Mouse (Mus musculus) liver, embryonic 16.5 days (tissue): ENCODE data around the gene Ugt1a6b. TPM values are rescaled to one million over a fixed set of nuclear protein-coding genes. Genes with fewer than 3 reads are reported as not detected.
A peak's percentile ranks its signal among the peaks of the same experiment; 100 is the strongest.

Experiments
- ATAC-seq: fragments of 200-750 bp; cut with Nextera tagmentation; 2 replicates; pipeline ENCODE4 v1.8.0; 2017; ENCODE audit warnings: low read depth, mild to moderate bottlenecking, moderate number of reproducible peaks, moderate library complexity
- H3K27ac ChIP-seq: fragments of 300-500 bp; sonication (generic); 2 replicates; pipeline ENCODE4 v1.5.1; 2014; ENCODE audit warnings: mild to moderate bottlenecking, low read length
- H3K27me3 ChIP-seq: fragments of 300-500 bp; sonication (generic); 2 replicates; pipeline ENCODE4 v1.6.1; 2014; ENCODE audit warnings: low read depth, low read length, mixed read lengths; ENCODE audit not compliant: control insufficient read depth, insufficient read depth
- H3K36me3 ChIP-seq: fragments of 300-500 bp; sonication (generic); 2 replicates; pipeline ENCODE4 v1.6.1; 2014; ENCODE audit warnings: mild to moderate bottlenecking; ENCODE audit not compliant: control insufficient read depth, insufficient read depth
- H3K4me1 ChIP-seq: fragments of 300-500 bp; sonication (generic); 2 replicates; pipeline ENCODE4 v1.6.1; 2014; ENCODE audit warnings: low read depth, low read length, mixed read lengths; ENCODE audit not compliant: control insufficient read depth
- H3K4me2 ChIP-seq: fragments of 300-500 bp; sonication (generic); 2 replicates; pipeline ENCODE4 v1.6.1; 2014; ENCODE audit warnings: low read depth, low read length, mixed read lengths
- H3K4me3 ChIP-seq: fragments of 300-500 bp; sonication (generic); 2 replicates; pipeline ENCODE4 v1.5.1; 2014; ENCODE audit warnings: low read depth, mild to moderate bottlenecking, low read length
- H3K9ac ChIP-seq: fragments of 300-500 bp; sonication (generic); 2 replicates; pipeline ENCODE4 v1.6.1; 2014; ENCODE audit warnings: low read depth, low read length
- H3K9me3 ChIP-seq: fragments of 300-500 bp; sonication (generic); replicated peaks from 2 replicates; pipeline ENCODE4 v1.6.1; 2016; ENCODE audit warnings: low read length; ENCODE audit not compliant: control insufficient read depth
- WGBS: fragments of 180-500 bp; shearing (Covaris S2); extraction: QIAGEN DNeasy Blood & Tissue Kit; methylation state at CpG from one replicate; pipeline ENCODE4 v1.1.7; 2014; ENCODE audit not compliant: insufficient replicate concordance; 5-methylcytosine and 5-hydroxymethylcytosine counted together
- polyA plus RNA-seq: library from polyadenylated mRNA; unstranded; fragments of >200 nt; fragmentation: Nextera tagmentation; extraction: Ambion mirVana; gene quantifications from 2 replicates; pipeline ENCODE4 v1.2.1, GENCODE M21; 2015

Gene Ugt1a6b
- polyA plus RNA-seq, 1 experiment from 2014 or later: 20.1 TPM

DNA sequence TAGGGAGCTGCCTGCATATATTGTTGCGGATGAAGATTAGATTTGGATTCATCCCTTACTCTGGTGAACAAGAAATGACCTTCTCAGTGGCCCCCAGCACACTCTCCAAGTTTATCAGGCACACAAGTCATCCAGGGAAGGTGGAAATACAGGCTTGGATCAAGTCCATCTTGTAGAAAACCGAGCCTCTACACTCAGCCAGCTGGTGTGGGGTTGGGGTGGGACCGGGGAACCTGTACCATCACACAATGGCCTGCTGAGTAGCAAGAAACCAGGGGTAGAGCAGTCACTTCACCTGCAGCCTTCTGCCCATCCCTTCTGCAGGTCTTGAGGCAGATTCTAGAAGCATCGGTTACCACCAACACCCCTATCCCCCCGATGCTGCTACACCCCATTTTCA is 131.6 kb downstream of the Ugt1a6b start:
- Histone ChIP-seq H3K27ac (no peak overlapping the region), H3K36me3 (no peaks in the 10 kb centered on the region), H3K4me1 (no peaks in the 10 kb centered on the region), H3K4me2 (no peak overlapping the region), H3K9me3 (peaks cover 43% of the 10 kb centered on the region), H3K4me3 (no peak overlapping the region), H3K27me3 (no peaks in the 10 kb centered on the region), H3K9ac (no peak overlapping the region)
- 31% methylated on average over 5 of the region's 5 CpGs for WGBS
- ATAC-seq: no peak

- Histone ChIP-seq H3K4me3 (no peak overlapping the region), H3K4me2 (no peak overlapping the region), H3K9ac (no peak overlapping the region), H3K9me3 (peaks cover 41% of the 10 kb centered on the region), H3K4me1 (no peaks in the 10 kb centered on the region), H3K36me3 (no peaks in the 10 kb centered on the region), H3K27me3 (no peaks in the 10 kb centered on the region), H3K27ac (no peak overlapping the region)
- ATAC-seq: no peak
- WGBS: 44% methylated on average over 11 of the region's 11 CpGs
Observed at GRCm38 (mm10) chr1:88235046-88235893, 132.2 kb downstream of the Ugt1a6b start.

- ATAC-seq: no peak
- no peak overlapping the region for H3K4me2 ChIP-seq
Observed at GRCm38 (mm10) chr1:88235894-88236415, 132.9 kb downstream of the Ugt1a6b start.

GRCm38 (mm10) chr1:88237311-88237710 is 134.3 kb downstream of the Ugt1a6b start:
- WGBS: 57% methylated on average over 5 of the region's 5 CpGs
- Histone ChIP-seq H3K27ac (no peak overlapping the region), H3K9me3 (peaks cover 41% of the 10 kb centered on the region), H3K4me3 (no peak overlapping the region), H3K27me3 (no peaks in the 10 kb centered on the region), H3K9ac (no peak overlapping the region), H3K36me3 (no peaks in the 10 kb centered on the region), H3K4me2 (no peak overlapping the region), H3K4me1 (no peaks in the 10 kb centered on the region)
- no peak for ATAC-seq

More at GRCm38 (mm10) chr1:88235894-88236415, 132.9 kb downstream of the Ugt1a6b start:
- Histone ChIP-seq H3K4me3 (no peak overlapping the region), H3K9me3 (peaks cover 42% of the 10 kb centered on the region), H3K4me1 (no peaks in the 10 kb centered on the region), H3K9ac (no peak overlapping the region), H3K27ac (no peak overlapping the region), H3K36me3 (no peaks in the 10 kb centered on the region), H3K27me3 (no peaks in the 10 kb centered on the region)
- 37% methylated on average over 4 of the region's 4 CpGs for WGBS

- Histone ChIP-seq H3K9me3 (peaks cover 45% of the 10 kb centered on the region), H3K4me1 (no peaks in the 10 kb centered on the region), H3K4me2 (no peak overlapping the region), H3K27me3 (no peaks in the 10 kb centered on the region), H3K4me3 (no peak overlapping the region), H3K27ac (no peak overlapping the region), H3K36me3 (no peaks in the 10 kb centered on the region), H3K9ac (no peak overlapping the region)
- ATAC-seq: peak; percentile 14; the same call in 1 of the 2 replicates
- 56% methylated on average over 6 of the region's 6 CpGs for WGBS
Observed at GRCm38 (mm10) chr1:88238771-88239170, 135.7 kb downstream of the Ugt1a6b start.

DNA sequence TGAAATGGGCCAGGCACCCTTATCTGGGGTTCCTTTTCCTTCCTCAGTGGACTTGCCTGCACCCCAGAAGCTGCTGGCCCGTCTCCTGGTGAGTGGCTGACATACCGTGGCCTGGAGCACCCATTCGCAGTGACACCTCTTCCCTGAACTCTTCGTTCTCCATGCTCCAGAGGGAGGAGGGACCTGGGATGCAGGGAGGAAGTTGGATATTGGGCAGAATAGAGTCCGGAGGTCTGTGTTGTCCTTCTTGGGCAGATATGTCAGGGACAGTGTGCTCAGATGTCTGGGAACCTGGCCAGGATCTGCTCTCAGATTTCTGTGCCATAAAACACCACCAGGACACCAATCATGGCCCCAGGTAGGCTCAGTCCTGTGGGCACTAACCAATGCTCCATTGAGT is 137.0 kb downstream of the Ugt1a6b start:
- Histone ChIP-seq H3K9ac (no peak overlapping the region), H3K36me3 (no peaks in the 10 kb centered on the region), H3K27me3 (no peaks in the 10 kb centered on the region), H3K4me2 (no peak overlapping the region), H3K9me3 (peaks cover 36% of the 10 kb centered on the region), H3K27ac (no peak overlapping the region), H3K4me3 (no peak overlapping the region), H3K4me1 (no peaks in the 10 kb centered on the region)
- ATAC-seq: no peak
- 56% methylated on average over 5 of the region's 5 CpGs for WGBS

DNA sequence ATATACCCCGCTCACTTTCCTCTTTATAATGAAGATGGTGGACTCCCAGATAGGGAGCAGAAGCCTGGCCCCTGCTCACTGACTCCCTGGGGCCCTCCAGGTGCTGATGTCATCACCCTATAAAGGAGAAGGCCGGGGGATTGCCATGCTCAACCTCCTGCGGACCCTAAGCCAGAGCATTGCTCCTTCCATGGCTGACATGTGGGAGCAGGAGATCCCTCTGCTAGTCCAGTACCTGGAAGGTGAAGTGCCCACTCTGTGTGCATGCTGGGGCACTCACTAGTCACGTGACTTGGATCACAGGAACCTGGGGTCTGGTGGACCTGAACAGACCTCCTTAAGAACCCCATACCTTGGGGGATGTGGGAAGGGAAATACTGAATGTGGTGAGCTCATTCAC is 137.5 kb downstream of the Ugt1a6b start:
- Histone ChIP-seq H3K9me3 (peaks cover 34% of the 10 kb centered on the region), H3K4me3 (no peak overlapping the region), H3K36me3 (no peaks in the 10 kb centered on the region), H3K4me1 (no peaks in the 10 kb centered on the region), H3K9ac (no peak overlapping the region), H3K27ac (no peak overlapping the region), H3K4me2 (no peak overlapping the region), H3K27me3 (no peaks in the 10 kb centered on the region)
- ATAC-seq: no peak
- WGBS: 48% methylated on average over 4 of the region's 4 CpGs

GRCm38 (mm10) chr1:88243861-88244260 is 140.8 kb downstream of the Ugt1a6b start:
- WGBS: 51% methylated on average over 5 of the region's 5 CpGs
- H3K36me3 ChIP-seq: no peaks in the 10 kb centered on the region
- no peak overlapping the region for H3K9ac ChIP-seq
- H3K4me3 ChIP-seq: no peak overlapping the region
- no peaks in the 10 kb centered on the region for H3K4me1 ChIP-seq
- H3K4me2 ChIP-seq: no peak overlapping the region
- no peak overlapping the region for H3K27ac ChIP-seq
- no peaks in the 10 kb centered on the region for H3K27me3 ChIP-seq
- no peak for ATAC-seq
- peaks cover 25% of the 10 kb centered on the region for H3K9me3 ChIP-seq

DNA sequence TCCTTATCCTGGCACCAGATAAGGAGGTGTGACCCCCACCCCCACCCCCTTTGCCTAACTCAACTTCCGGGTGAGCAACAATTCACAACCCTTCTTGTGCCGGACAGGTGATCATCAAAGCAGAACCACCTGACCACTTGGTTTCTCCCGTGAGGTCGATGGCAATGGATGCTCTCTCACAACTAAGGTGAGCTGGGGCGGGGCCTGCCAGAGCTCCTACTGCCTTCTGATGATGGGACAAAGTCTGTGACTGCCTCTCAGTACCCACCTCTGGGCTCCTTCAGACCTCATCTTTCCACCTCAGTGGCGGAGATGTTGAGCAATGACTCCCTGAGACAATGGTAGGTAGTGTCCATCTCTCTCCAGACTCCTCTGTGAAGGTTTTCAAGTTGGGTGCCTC is 142.8 kb downstream of the Ugt1a6b start:
- no peak overlapping the region for H3K27ac ChIP-seq
- no peak for ATAC-seq
- no peaks in the 10 kb centered on the region for H3K4me1 ChIP-seq
- H3K27me3 ChIP-seq: no peaks in the 10 kb centered on the region
- H3K4me2 ChIP-seq: no peak overlapping the region
- H3K9ac ChIP-seq: no peak overlapping the region
- H3K36me3 ChIP-seq: no peaks in the 10 kb centered on the region
- 56% methylated on average over 6 of the region's 6 CpGs for WGBS
- H3K4me3 ChIP-seq: no peak overlapping the region
- peaks cover 21% of the 10 kb centered on the region for H3K9me3 ChIP-seq
